Mouse (Mus musculus) lung, embryonic 16.5 days (tissue): Measurements from ENCODE around the gene Nrsn2. TPM values are rescaled to one million over a fixed set of nuclear protein-coding genes. Genes with fewer than 3 reads are reported as not detected.
"Not testable (repeated sequence)": the region's sequence is repeated elsewhere in the genome, so short reads cannot be mapped to it uniquely, and the experiment has no call there.

Experiments used
- ATAC-seq: fragments of 200-750 bp; cut with Nextera tagmentation; 2 replicates; pipeline ENCODE4 v1.8.0; 2017; ENCODE audit warnings: low read depth, mild to moderate bottlenecking, moderate library complexity
- H3K27ac ChIP-seq: fragments of 300-500 bp; sonication (generic); 2 replicates; pipeline ENCODE4 v1.5.1; 2014; ENCODE audit warnings: mild to moderate bottlenecking, control low read depth, low read length
- H3K27me3 ChIP-seq: fragments of 300-500 bp; sonication (generic); 2 replicates; pipeline ENCODE4 v1.6.1; 2014; ENCODE audit warnings: low read depth, low read length, mixed read lengths; ENCODE audit not compliant: control insufficient read depth, insufficient read depth
- H3K36me3 ChIP-seq: fragments of 300-500 bp; sonication (generic); 2 replicates; pipeline ENCODE4 v1.6.1; 2014; ENCODE audit warnings: low read length; ENCODE audit not compliant: control insufficient read depth, insufficient read depth
- H3K4me1 ChIP-seq: fragments of 300-500 bp; sonication (generic); replicated peaks from 2 replicates; pipeline ENCODE4 v1.6.1; 2014; ENCODE audit warnings: low read length, mixed read lengths; ENCODE audit not compliant: control insufficient read depth, insufficient read depth
- H3K4me2 ChIP-seq: fragments of 300-500 bp; sonication (generic); 2 replicates; pipeline ENCODE4 v1.6.1; 2014; ENCODE audit warnings: low read depth, low read length, control low read depth
- H3K4me3 ChIP-seq: fragments of 300-500 bp; sonication (generic); 2 replicates; pipeline ENCODE4 v1.5.1; 2014; ENCODE audit warnings: mild to moderate bottlenecking, low read length, control low read depth
- H3K9ac ChIP-seq: fragments of 300-500 bp; sonication (generic); 2 replicates; pipeline ENCODE4 v1.6.1; 2014; ENCODE audit warnings: low read length, control low read depth
- H3K9me3 ChIP-seq: fragments of 300-500 bp; sonication (generic); 2 replicates; pipeline ENCODE4 v1.6.1; 2016; ENCODE audit warnings: low read length; ENCODE audit not compliant: control insufficient read depth
- WGBS: fragments of 180-500 bp; shearing (Covaris S2); extraction: QIAGEN DNeasy Blood & Tissue Kit; methylation state at CpG from one replicate; pipeline ENCODE4 v1.1.7; 2014; 5-methylcytosine and 5-hydroxymethylcytosine counted together
- polyA plus RNA-seq: library from polyadenylated mRNA; unstranded; fragments of >200 nt; fragmentation: Nextera tagmentation; extraction: Ambion mirVana; gene quantifications from 2 replicates; pipeline ENCODE4 v1.2.1, GENCODE M21; 2015

Nrsn2 gene
- polyA plus RNA-seq, 1 experiment from 2014 or later: 0.40 TPM

GRCm38 (mm10) chr2:152367917-152368316 lies 8.5 kb downstream of the Nrsn2 start:
- H3K36me3 ChIP-seq: no peaks in the 10 kb centered on the region
- H3K4me1 ChIP-seq: no peaks in the 10 kb centered on the region
- H3K9me3 ChIP-seq: no peaks in the 10 kb centered on the region
- H3K9ac ChIP-seq: no peak overlapping the region
- H3K4me3 ChIP-seq: no peak overlapping the region
- no peaks in the 10 kb centered on the region for H3K27me3 ChIP-seq
- ATAC-seq: no peak
- no peak overlapping the region for H3K4me2 ChIP-seq
- WGBS: 57% methylated on average over 5 of the region's 5 CpGs
- no peak overlapping the region for H3K27ac ChIP-seq

- H3K27ac ChIP-seq: peak overlapping the region; percentile 14; the same call in 1 of the 2 replicates
These were observed 12.9 kb downstream of the Nrsn2 start for GRCm38 (mm10) chr2:152363245-152364147.

DNA sequence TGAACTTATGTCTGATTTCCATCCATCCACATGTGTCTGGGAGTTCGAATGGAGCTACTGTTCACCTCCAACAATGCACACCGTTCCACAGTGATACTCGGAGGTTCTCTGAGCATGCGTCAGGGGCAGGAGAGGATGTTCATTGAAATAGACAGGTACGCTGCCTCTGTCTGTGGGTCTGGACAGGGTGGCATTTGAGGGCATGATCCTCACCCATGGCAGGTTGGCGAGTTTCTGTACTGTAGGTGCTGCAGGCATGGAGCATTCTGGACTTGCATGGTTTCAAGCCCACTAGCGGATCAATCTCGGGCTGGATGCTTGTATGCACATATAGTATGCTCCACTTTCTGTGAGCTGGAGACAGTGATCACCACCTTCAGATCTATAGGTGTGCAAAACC lies 15.2 kb downstream of the Nrsn2 start:
- Histone ChIP-seq H3K4me2 (no peak overlapping the region), H3K27ac (no peak overlapping the region; the same call in 1 of the 2 replicates), H3K4me1 (peaks cover 9% of the 10 kb centered on the region), H3K9ac (no peak overlapping the region), H3K4me3 (no peak overlapping the region), H3K36me3 (no peaks in the 10 kb centered on the region), H3K9me3 (no peaks in the 10 kb centered on the region), H3K27me3 (no peaks in the 10 kb centered on the region)
- ATAC-seq: no peak
- 85% methylated on average over 8 of the region's 8 CpGs for WGBS

More at GRCm38 (mm10) chr2:152363245-152364147, 12.9 kb downstream of the Nrsn2 start:
- Histone ChIP-seq H3K9ac (no peak overlapping the region), H3K4me3 (no peak overlapping the region), H3K4me1 (peaks cover 9% of the 10 kb centered on the region), H3K36me3 (no peaks in the 10 kb centered on the region), H3K27me3 (no peaks in the 10 kb centered on the region), H3K4me2 (peak overlapping the region; percentile 42), H3K9me3 (no peaks in the 10 kb centered on the region)
- ATAC-seq: peak; percentile 74
- WGBS: 10% methylated on average over 17 of the region's 17 CpGs

DNA sequence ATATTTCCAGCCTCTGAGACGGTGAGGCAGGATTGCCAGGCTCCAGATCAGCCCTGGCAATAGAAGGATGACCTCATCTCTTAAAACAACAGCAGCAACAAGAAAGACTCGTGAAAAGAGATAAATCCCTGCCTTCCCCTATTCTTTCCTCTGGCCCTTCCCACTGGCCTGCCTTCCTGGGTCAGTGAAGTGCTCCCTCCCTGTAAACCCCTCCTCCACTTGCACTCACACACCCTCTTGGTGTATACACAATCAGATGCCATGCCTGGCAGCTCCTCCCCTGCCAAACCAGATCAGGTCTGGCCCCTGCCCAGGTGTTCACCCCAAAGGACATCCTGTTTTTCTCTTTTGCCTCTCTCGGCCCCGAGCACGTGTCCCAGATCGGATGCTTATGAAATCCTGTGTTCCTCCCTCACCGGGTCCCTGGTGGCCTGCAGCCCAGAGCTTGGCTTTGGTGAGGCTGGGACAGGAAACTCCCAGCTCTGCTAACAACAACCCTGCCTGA lies 16.1 kb downstream of the Nrsn2 start:
- peak overlapping the region; percentile 68 for H3K27ac ChIP-seq
- WGBS: 19% methylated on average over 7 of the region's 7 CpGs
- no peak overlapping the region for H3K9ac ChIP-seq
- ATAC-seq: peak; percentile 79
- H3K4me2 ChIP-seq: no peak overlapping the region
- no peaks in the 10 kb centered on the region for H3K27me3 ChIP-seq
- no peaks in the 10 kb centered on the region for H3K36me3 ChIP-seq
- H3K4me1 ChIP-seq: peaks cover 9% of the 10 kb centered on the region
- no peaks in the 10 kb centered on the region for H3K9me3 ChIP-seq
- H3K4me3 ChIP-seq: no peak overlapping the region

GRCm38 (mm10) chr2:152359616-152360015 lies 16.8 kb downstream of the Nrsn2 start:
- Histone ChIP-seq H3K27me3 (no peaks in the 10 kb centered on the region), H3K36me3 (no peaks in the 10 kb centered on the region), H3K9me3 (no peaks in the 10 kb centered on the region), H3K9ac (no peak overlapping the region), H3K27ac (peak overlapping the region; percentile 68), H3K4me1 (peaks cover 9% of the 10 kb centered on the region), H3K4me2 (no peak overlapping the region), H3K4me3 (no peak overlapping the region)
- no peak for ATAC-seq
- 32% methylated on average over 5 of the region's 5 CpGs for WGBS

DNA sequence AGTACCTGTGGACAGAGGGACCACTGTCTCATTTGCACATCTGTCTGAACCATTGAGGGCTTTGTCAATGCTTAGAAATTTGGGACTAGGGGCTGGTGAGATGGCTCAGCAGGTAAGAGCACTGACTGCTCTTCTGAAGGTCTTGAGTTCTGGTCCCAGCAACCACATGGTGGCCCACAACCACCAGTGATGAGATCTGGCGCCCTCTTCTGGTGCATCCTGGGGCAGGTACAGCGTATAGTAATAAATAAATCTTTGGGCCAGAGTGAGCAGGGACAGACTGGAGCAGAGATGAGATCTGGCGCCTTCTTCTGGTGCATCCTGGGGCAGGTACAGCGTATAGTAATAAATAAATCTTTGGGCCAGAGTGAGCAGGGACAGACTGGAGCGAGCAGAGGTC lies 17.5 kb downstream of the Nrsn2 start:
- 71% methylated on average over 5 of the region's 5 CpGs for WGBS
- not testable (repeated sequence) for ATAC-seq, H3K27me3 ChIP-seq, H3K36me3 ChIP-seq, H3K4me1 ChIP-seq, H3K9me3 ChIP-seq, H3K4me2 ChIP-seq, H3K4me3 ChIP-seq, H3K9ac ChIP-seq, H3K27ac ChIP-seq

DNA sequence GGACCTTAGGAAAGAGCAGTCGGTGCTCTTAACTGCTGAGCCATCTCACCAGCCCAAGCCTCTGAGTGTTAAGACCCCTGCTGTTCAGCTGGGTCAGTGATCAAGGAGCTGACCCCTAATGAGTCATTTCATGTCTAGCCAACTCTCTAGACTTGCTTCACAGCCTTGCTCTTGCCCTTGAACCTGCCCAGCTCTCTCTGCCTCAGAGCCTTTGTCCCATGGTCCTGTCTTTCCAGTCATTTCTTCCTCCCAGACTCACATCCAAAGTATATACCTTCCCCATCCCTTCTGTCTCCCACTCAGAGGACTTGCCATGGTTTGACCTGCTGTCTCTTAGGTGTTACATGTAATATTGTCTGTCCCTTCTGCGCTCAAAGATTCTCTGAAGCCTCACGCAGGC lies 19.2 kb downstream of the Nrsn2 start:
- no peak overlapping the region for H3K4me2 ChIP-seq
- ATAC-seq: no peak
- WGBS: 86% methylated on average over 3 of the region's 3 CpGs

GRCm38 (mm10) chr2:152349842-152350540 lies 26.4 kb downstream of the Nrsn2 start:
- WGBS: 77% methylated on average over 8 of the region's 8 CpGs
- no peak overlapping the region for H3K9ac ChIP-seq
- no peaks in the 10 kb centered on the region for H3K27me3 ChIP-seq
- H3K9me3 ChIP-seq: no peaks in the 10 kb centered on the region
- no peaks in the 10 kb centered on the region for H3K36me3 ChIP-seq
- ATAC-seq: peak; percentile 76
- H3K4me1 ChIP-seq: peaks cover 5% of the 10 kb centered on the region; the same call in 1 of the 2 replicates
- H3K4me3 ChIP-seq: no peak overlapping the region
- no peak overlapping the region for H3K27ac ChIP-seq
- no peak overlapping the region for H3K4me2 ChIP-seq

More for the DNA sequence above, 19.2 kb downstream of the Nrsn2 start:
- Histone ChIP-seq H3K9me3 (no peaks in the 10 kb centered on the region), H3K4me1 (peaks cover 9% of the 10 kb centered on the region), H3K27me3 (no peaks in the 10 kb centered on the region), H3K27ac (no peak overlapping the region), H3K4me3 (no peak overlapping the region), H3K36me3 (no peaks in the 10 kb centered on the region), H3K9ac (no peak overlapping the region)

DNA sequence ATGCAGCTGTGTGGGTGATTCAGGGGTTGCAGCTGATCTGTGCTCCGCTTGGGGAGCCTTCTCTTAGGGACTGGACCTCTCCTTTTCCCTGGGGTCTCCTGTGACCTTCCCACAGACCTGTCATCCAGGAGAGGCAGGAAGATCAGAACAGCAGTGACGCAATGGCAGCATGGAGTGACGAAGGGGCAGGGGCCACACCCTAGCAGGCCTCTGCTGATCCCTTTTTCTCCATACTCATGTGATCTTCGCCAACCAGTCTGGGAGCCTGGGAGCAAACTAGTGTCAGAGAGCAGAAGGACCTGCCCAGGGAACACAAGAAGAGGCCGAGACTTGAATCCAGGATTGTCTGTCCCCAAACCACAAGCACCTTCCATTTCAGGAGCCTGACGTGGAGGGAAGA lies 27.2 kb downstream of the Nrsn2 start:
- WGBS: 83% methylated on average over 6 of the region's 6 CpGs
- ATAC-seq: no peak

More for the DNA sequence above, 27.2 kb downstream of the Nrsn2 start:
- Histone ChIP-seq H3K4me2 (no peak overlapping the region), H3K9ac (no peak overlapping the region), H3K9me3 (no peaks in the 10 kb centered on the region), H3K27me3 (no peaks in the 10 kb centered on the region), H3K4me1 (peaks cover 9% of the 10 kb centered on the region; the same call in 1 of the 2 replicates), H3K4me3 (no peak overlapping the region), H3K27ac (no peak overlapping the region), H3K36me3 (no peaks in the 10 kb centered on the region)
